Mouse (Mus musculus) spleen, adult 18-20 months (tissue): ENCODE data around the gene Snapin.

ENCODE experiments used
- DNase-seq, 2 experiments: peaks; one replicate each; pipeline ENCODE4 v3.0.0; 2022; ENCODE audit warnings: mixed read lengths in 2 of 2

Snapin gene

GRCm38 (mm10) chr3:90451396-90452095, 39.3 kb downstream of the Snapin start:
- DNase-seq = no peak

GRCm38 (mm10) chr3:90450874-90451273, 40.0 kb downstream of the Snapin start:
- no peak for DNase-seq

GRCm38 (mm10) chr3:90448626-90449025, 42.2 kb downstream of the Snapin start:
- no peak for DNase-seq

- no peak for DNase-seq
Observed at GRCm38 (mm10) chr3:90447123-90447494, 43.7 kb downstream of the Snapin start.

- peak; percentile 33 to 40 for DNase-seq
Observed at GRCm38 (mm10) chr3:90446389-90447122, 44.3 kb downstream of the Snapin start.

- DNase-seq = no peak
Observed at GRCm38 (mm10) chr3:90445417-90446200, 45.2 kb downstream of the Snapin start.

GRCm38 (mm10) chr3:90443977-90444376, 46.9 kb downstream of the Snapin start:
- no peak for DNase-seq

GRCm38 (mm10) chr3:90440756-90441155, 50.1 kb downstream of the Snapin start:
- no peak for DNase-seq
